28 mouse cellular contexts compared by ENCODE assay signal in genomic region chr9:103010161-103010560, GRCm38 (mm10). TPM values are rescaled to one million over a fixed set of nuclear protein-coding genes. Genes with fewer than 3 reads are reported as not detected.
DNase-seq lines count a peak whose midpoint lies in the region; ATAC-seq and TF ChIP-seq lines count a peak whose summit lies in the region.
"Had no signal": no experiment of that assay in that cellular context is flagged by ENCODE, and none has a peak within 500 bp of the region (broad histone marks: within the 10 kb centered on the region; RNA-seq: fewer than 3 reads in every experiment).

No protein-coding gene starts in this region.

- WGBS in embryonic facial prominence, embryonic 13.5 days: 70% methylated on average over 3 of the region's 3 CpGs
- WGBS in embryonic facial prominence, embryonic 10.5 days: 73% methylated on average over 3 of the region's 3 CpGs
- WGBS in intestine, postnatal 0 days: 47% methylated on average over 3 of the region's 3 CpGs
- WGBS in intestine, embryonic 15.5 days: 72% methylated on average over 3 of the region's 3 CpGs
- 78% methylated on average over 3 of the region's 3 CpGs for WGBS in midbrain, embryonic 16.5 days
- 85% methylated on average over 3 of the region's 3 CpGs for WGBS in hindbrain, postnatal 0 days

- H3K4me2 ChIP-seq in embryonic facial prominence, embryonic 13.5 days: peak overlapping the region; percentile 98; the same call in 1 of the 2 replicates
- peak overlapping the region; percentile 32 for H3K4me2 ChIP-seq in intestine, postnatal 0 days (replicated peaks; ENCODE audit: low read depth)
- no peak overlapping the region for H3K4me2 ChIP-seq in intestine, embryonic 15.5 days (replicated peaks)
- H3K4me2 ChIP-seq in midbrain, embryonic 16.5 days (ENCODE audit: low read length): no peak overlapping the region
- H3K4me2 ChIP-seq in hindbrain, postnatal 0 days (ENCODE audit: low read depth, low read length): no peak overlapping the region
- H3K4me2 ChIP-seq: forebrain, embryonic 15.5 days; hindbrain, embryonic 14.5 days had no signal

- H3K27me3 ChIP-seq in embryonic facial prominence, embryonic 13.5 days: peaks cover 14% of the 10 kb centered on the region
- peaks cover 55% of the 10 kb centered on the region for H3K27me3 ChIP-seq in embryonic facial prominence, embryonic 10.5 days (replicated peaks; ENCODE audit: low read depth, poor library complexity, severe bottlenecking)
- H3K27me3 ChIP-seq in intestine, postnatal 0 days (replicated peaks; ENCODE audit: control insufficient read depth, insufficient read depth, low read length): no peaks in the 10 kb centered on the region
- no peaks in the 10 kb centered on the region for H3K27me3 ChIP-seq in intestine, embryonic 15.5 days (replicated peaks)
- peaks cover 10% of the 10 kb centered on the region for H3K27me3 ChIP-seq in midbrain, embryonic 16.5 days (ENCODE audit: control insufficient read depth, insufficient read depth, low read depth, low read length)
- H3K27me3 ChIP-seq in hindbrain, postnatal 0 days (ENCODE audit: insufficient read depth, low read length): 0 out of 2 replicates have a peak, but pooled peaks cover 4% of the 10 kb centered on the region
- H3K27me3 ChIP-seq: embryonic facial prominence, embryonic 15.5 days; stomach, embryonic 15.5 days had no signal

- peaks cover 33% of the 10 kb centered on the region for H3K4me1 ChIP-seq in embryonic facial prominence, embryonic 13.5 days
- peaks cover 32% of the 10 kb centered on the region for H3K4me1 ChIP-seq in embryonic facial prominence, embryonic 10.5 days
- H3K4me1 ChIP-seq in intestine, postnatal 0 days (replicated peaks; ENCODE audit: control insufficient read depth, insufficient read depth, low read length): peaks cover 6% of the 10 kb centered on the region; the same call in 1 of the 2 replicates
- 0 out of 2 replicates have a peak, but pooled peaks cover 12% of the 10 kb centered on the region for H3K4me1 ChIP-seq in intestine, embryonic 15.5 days (replicated peaks)
- peaks cover 12% of the 10 kb centered on the region for H3K4me1 ChIP-seq in midbrain, embryonic 16.5 days (ENCODE audit: control insufficient read depth, insufficient read depth, low read length)
- H3K4me1 ChIP-seq in hindbrain, postnatal 0 days (ENCODE audit: insufficient read depth, low read length): peaks cover 6% of the 10 kb centered on the region

- no peak for ATAC-seq in embryonic facial prominence, embryonic 13.5 days (ENCODE audit: insufficient number of reproducible peaks, insufficient read depth, low FRiP score, low TSS enrichment, low read depth)
- ATAC-seq in intestine, postnatal 0 days: no peak
- ATAC-seq in intestine, embryonic 15.5 days: no peak
- ATAC-seq in midbrain, embryonic 16.5 days: no peak
- ATAC-seq in hindbrain, postnatal 0 days: no peak
- ATAC-seq: forebrain, embryonic 15.5 days had no signal

- H3K27ac ChIP-seq in embryonic facial prominence, embryonic 13.5 days: no peak overlapping the region
- H3K27ac ChIP-seq in embryonic facial prominence, embryonic 10.5 days (replicated peaks): no peak overlapping the region
- H3K27ac ChIP-seq in intestine, postnatal 0 days (ENCODE audit: low read depth, low read length): no peak overlapping the region
- no peak overlapping the region for H3K27ac ChIP-seq in intestine, embryonic 15.5 days
- no peak overlapping the region for H3K27ac ChIP-seq in midbrain, embryonic 16.5 days (ENCODE audit: low read length)
- H3K27ac ChIP-seq in hindbrain, postnatal 0 days: no peak overlapping the region
- H3K27ac ChIP-seq: embryonic facial prominence, embryonic 15.5 days; forebrain, embryonic 15.5 days; hindbrain, embryonic 14.5 days; layer of hippocampus, adult 2 months; limb, embryonic 13.5 days; liver, embryonic 13.5 days; midbrain, embryonic 10.5 days; stomach, embryonic 15.5 days had no signal

- no peak overlapping the region for H3K9ac ChIP-seq in embryonic facial prominence, embryonic 13.5 days
- H3K9ac ChIP-seq in intestine, postnatal 0 days (ENCODE audit: low read depth, low read length): no peak overlapping the region
- no peak overlapping the region for H3K9ac ChIP-seq in intestine, embryonic 15.5 days
- no peak overlapping the region for H3K9ac ChIP-seq in midbrain, embryonic 16.5 days (ENCODE audit: low read depth, low read length)
- no peak overlapping the region for H3K9ac ChIP-seq in hindbrain, postnatal 0 days (replicated peaks; ENCODE audit: low read length)
- H3K9ac ChIP-seq: embryonic facial prominence, embryonic 15.5 days; forebrain, embryonic 15.5 days; hindbrain, embryonic 14.5 days; limb, embryonic 13.5 days; liver, embryonic 13.5 days; stomach, embryonic 15.5 days had no signal

- no peaks in the 10 kb centered on the region for H3K9me3 ChIP-seq in embryonic facial prominence, embryonic 13.5 days
- H3K9me3 ChIP-seq in embryonic facial prominence, embryonic 10.5 days: no peaks in the 10 kb centered on the region
- H3K9me3 ChIP-seq in intestine, postnatal 0 days (ENCODE audit: control insufficient read depth): no peaks in the 10 kb centered on the region
- H3K9me3 ChIP-seq in intestine, embryonic 15.5 days: no peaks in the 10 kb centered on the region
- no peaks in the 10 kb centered on the region for H3K9me3 ChIP-seq in midbrain, embryonic 16.5 days (replicated peaks; ENCODE audit: control insufficient read depth, low read length, poor library complexity, severe bottlenecking)
- no peaks in the 10 kb centered on the region for H3K9me3 ChIP-seq in hindbrain, postnatal 0 days (ENCODE audit: low read length)
- H3K9me3 ChIP-seq: embryonic facial prominence, embryonic 15.5 days; forebrain, embryonic 15.5 days; limb, embryonic 13.5 days; liver, embryonic 13.5 days; midbrain, embryonic 10.5 days; stomach, embryonic 15.5 days had no signal

- H3K36me3 ChIP-seq in embryonic facial prominence, embryonic 13.5 days: no peaks in the 10 kb centered on the region
- H3K36me3 ChIP-seq in embryonic facial prominence, embryonic 10.5 days (replicated peaks): no peaks in the 10 kb centered on the region
- no peaks in the 10 kb centered on the region for H3K36me3 ChIP-seq in intestine, postnatal 0 days (ENCODE audit: control insufficient read depth, insufficient read depth)
- no peaks in the 10 kb centered on the region for H3K36me3 ChIP-seq in intestine, embryonic 15.5 days
- no peaks in the 10 kb centered on the region for H3K36me3 ChIP-seq in midbrain, embryonic 16.5 days (ENCODE audit: control insufficient read depth, insufficient read depth, low read length)
- no peaks in the 10 kb centered on the region for H3K36me3 ChIP-seq in hindbrain, postnatal 0 days (ENCODE audit: insufficient read depth, low read length)
- H3K36me3 ChIP-seq: embryonic facial prominence, embryonic 15.5 days; forebrain, embryonic 15.5 days; limb, embryonic 13.5 days; liver, embryonic 13.5 days; midbrain, embryonic 10.5 days; stomach, embryonic 15.5 days had no signal

- DNase-seq in embryonic facial prominence, embryonic 10.5 days (ENCODE audit: low spot score): no peak
- peak; percentile 55 for DNase-seq in lung, postnatal 10 days
- DNase-seq in cerebellum, adult 11 months: no peak
- no peak for DNase-seq in hindbrain, postnatal 0 days (ENCODE audit: low spot score)
- DNase-seq: adrenal gland, postnatal 14 days; cerebellum, adult 8-10 months; cerebellum, postnatal 36 days; embryo, embryonic 11 days; gastrocnemius, postnatal 25 days; heart, adult 18-20 months; kidney, adult 9 months; kidney, postnatal 25 days; liver, embryonic 13.5 days; right cerebral cortex, adult 18-20 months; right cerebral cortex, postnatal 4 days; thymus, adult 2 months; thymus, postnatal 4 days had no signal

- no peak overlapping the region for H3K4me3 ChIP-seq in embryonic facial prominence, embryonic 13.5 days
- H3K4me3 ChIP-seq in embryonic facial prominence, embryonic 10.5 days: no peak overlapping the region
- H3K4me3 ChIP-seq in intestine, postnatal 0 days (ENCODE audit: low read depth, low read length): 0 out of 2 replicates have a peak overlapping the region, but pooled peaks have one; percentile 3
- H3K4me3 ChIP-seq in intestine, embryonic 15.5 days (replicated peaks): no peak overlapping the region
- H3K4me3 ChIP-seq in midbrain, embryonic 16.5 days (ENCODE audit: low read depth, low read length): no peak overlapping the region
- no peak overlapping the region for H3K4me3 ChIP-seq in hindbrain, postnatal 0 days (ENCODE audit: low read length)
- H3K4me3 ChIP-seq: forebrain, embryonic 15.5 days; layer of hippocampus, adult 2 months; limb, embryonic 13.5 days; liver, embryonic 13.5 days; midbrain, embryonic 10.5 days had no signal

- no peak for TF ChIP-seq CTCF in intestine, postnatal 0 days (IDR thresholded peaks at IDR 0.05; ENCODE audit: low read depth)
- no peak for TF ChIP-seq CTCF in hindbrain, postnatal 0 days (IDR thresholded peaks at IDR 0.05; ENCODE audit: low read depth)

RNA-seq across cellular contexts. Expression of gene Slco2a1, which starts 21.6 kb away (rescaled TPM):
- 6.1 and 9.8 TPM in 2 replicates for polyA plus RNA-seq in embryonic facial prominence, embryonic 13.5 days (2015; fragmentation: Nextera tagmentation; extraction: Ambion mirVana)
- 0.69 and 1.2 TPM in 2 replicates for polyA plus RNA-seq in embryonic facial prominence, embryonic 10.5 days (2016; fragmentation: Nextera tagmentation; extraction: Ambion mirVana)
- polyA plus RNA-seq in intestine, postnatal 0 days (2015; fragmentation: Nextera tagmentation; extraction: Ambion mirVana): 41.2 and 45.9 TPM in 2 replicates
- 11.3 and 11.7 TPM in 2 replicates for polyA plus RNA-seq in intestine, embryonic 15.5 days (2015; fragmentation: Nextera tagmentation; extraction: Ambion mirVana)
- 2.6 and 4.3 TPM in 2 replicates for polyA plus RNA-seq in midbrain, embryonic 16.5 days (2015; fragmentation: Nextera tagmentation; extraction: Ambion mirVana)
- total RNA-seq in hindbrain, postnatal 0 days (2014; rRNA removed): 6.3 and 6.4 TPM in 2 replicates
- 3.9 and 4.8 TPM in 2 replicates for polyA plus RNA-seq in hindbrain, postnatal 0 days (2015; fragmentation: Nextera tagmentation; extraction: Ambion mirVana)

Comparison
In these comparisons a context has a peak if more than half of its experiments do, and no peak if none do; other contexts are left out.
1. H3K4me2 ChIP-seq: peak in embryonic facial prominence, embryonic 13.5 days (single experiment) and intestine, postnatal 0 days (single experiment); none in intestine, embryonic 15.5 days (single experiment), midbrain, embryonic 16.5 days (single experiment) and hindbrain, postnatal 0 days (single experiment).